Mouse (Mus musculus) kidney, adult 11 months (tissue): ENCODE measurements around the gene Hspa12b.
A peak's percentile ranks its signal among the peaks of the same experiment; 100 is the strongest.

ENCODE experiments used
- DNase-seq: peaks from one replicate; pipeline ENCODE4 v3.0.0; 2022

The Hspa12b gene

DNA sequence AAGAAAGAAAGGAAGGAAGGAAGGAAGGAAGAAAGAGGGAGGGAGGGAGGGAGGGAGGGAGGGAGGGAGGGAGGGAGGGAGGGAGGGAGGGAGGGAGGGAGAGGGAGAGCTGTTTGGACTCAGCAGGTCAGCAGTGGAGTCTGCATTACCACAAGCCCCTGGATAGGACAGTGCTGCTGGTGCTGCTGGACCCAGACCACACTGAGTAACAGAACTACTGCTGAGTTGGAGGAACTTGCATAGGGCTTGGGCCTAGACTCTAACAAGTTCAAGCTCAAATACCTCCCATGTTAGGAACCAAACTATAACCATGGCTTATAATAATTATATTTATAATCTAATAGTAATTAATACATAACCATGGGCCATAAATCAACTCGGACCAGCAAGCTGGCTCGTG lies 3.8 kb downstream of the Hspa12b start:
- DNase-seq = no peak

DNA sequence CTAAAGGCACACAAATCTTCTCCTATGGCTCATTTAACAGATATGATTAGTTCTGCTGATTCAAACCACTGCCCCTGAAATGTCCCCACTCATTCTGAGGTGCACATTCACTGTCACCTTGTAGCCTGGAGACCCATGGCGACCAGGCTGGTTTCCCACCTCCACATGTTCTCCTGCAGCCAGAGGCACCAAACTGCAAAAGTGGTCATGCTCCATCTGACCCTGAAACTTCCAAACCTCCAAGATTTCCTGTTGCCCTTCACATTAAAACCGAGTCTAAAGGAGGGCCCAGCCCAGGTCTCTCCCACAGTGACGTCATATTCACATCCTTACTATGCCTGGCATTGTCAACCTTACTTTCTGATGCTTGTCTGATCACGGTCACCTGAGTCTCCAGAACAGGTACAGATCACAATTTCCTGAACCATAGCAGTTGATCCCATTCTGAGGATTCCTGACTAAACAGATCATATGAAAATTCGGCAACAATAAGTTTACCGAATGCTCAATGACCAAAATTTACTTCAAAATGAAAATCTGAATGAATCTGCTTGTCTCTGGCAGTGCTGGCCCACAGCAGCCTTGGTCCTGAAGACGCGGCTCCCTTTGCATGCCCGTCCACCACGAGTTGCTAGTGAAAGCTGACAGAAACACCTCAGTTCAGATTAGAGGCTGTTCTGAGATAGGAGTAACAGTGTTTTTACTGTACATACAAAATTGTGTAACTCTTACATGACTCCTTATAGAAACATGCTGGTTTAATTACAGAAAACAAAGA lies 5.2 kb downstream of the Hspa12b start:
- DNase-seq = no peak

DNA sequence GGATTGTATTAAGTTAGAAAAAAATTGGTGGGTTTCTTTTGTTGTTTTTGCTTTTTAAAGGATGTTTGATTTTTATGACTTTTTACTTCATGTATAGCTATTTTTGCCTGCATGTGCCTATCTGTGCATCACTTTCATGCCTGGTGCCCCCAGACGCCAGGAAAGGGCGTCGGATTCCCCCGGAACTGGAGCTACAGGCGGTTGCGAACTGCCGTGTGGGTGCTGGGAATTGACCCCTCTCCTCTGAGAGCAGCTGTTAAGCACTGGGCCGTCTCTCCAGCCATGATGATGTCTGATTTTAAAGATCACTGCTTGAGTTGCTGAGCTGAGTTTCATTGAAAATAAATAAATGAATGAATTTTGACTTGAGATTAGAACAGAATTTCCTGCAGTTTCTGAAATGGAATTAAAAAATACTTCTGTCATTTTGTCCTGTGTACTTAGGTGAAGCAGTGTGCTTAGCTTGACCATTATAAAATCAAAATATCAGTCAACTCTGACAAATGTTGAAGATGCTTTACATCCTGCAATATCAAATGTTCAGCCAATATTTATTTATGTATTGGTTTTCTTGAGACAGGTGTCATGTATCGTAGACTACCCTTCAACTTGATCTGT lies 6.0 kb downstream of the Hspa12b start, which contains the start of gene Gm11037:
Gm11037 (plus strand) TSS at position 568 of the 618 bp plus-strand sequence.
- no peak for DNase-seq

DNA sequence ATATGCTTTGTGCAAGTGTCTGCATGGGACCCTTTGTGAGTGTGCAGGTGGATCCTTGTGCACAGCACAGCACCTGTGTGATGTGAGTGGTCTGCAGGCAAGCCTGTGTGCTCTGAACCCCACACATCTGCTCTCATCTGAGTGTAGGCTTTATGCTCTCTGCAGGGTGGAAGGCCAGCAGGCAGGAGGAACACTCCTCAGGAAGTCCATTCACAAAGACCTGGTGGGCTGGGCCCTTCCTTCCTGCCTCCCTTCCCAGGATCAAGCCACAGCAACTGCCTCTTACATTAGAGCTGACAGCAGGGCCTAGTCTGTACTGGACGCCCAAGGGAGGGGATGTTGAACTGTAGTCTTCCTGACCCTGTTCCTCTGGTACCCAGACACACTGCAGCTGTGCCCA lies 7.3 kb downstream of the Hspa12b start:
- peak; percentile 68 for DNase-seq

DNA sequence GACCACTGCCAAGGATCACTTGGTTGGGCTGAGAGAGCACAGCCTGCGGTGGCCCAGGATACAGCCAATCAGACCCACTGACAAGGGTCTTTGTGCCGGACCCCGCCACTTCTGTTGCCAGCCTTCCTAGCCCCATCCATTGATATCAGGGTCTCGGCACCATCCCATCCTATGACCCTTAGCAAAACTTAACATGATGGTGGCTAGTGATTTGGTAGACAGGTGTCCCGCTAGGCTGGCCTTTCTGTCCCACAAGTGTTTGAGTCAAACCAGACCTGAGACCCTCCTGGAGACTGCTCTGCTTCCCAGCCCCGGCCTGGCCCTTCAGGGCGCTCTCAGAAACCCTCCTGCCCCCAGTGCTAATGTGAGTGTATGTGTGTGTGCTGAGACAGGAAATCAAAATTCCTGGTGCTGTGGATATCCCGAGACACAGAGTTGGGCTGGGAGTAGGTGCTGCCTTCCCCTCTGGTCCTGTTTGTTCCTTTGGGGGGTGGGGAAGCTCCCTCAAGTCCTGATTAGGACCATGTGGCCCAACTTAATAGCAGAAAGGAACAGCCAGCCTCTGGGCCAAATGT lies 7.8 kb downstream of the Hspa12b start:
- DNase-seq = no peak

DNA sequence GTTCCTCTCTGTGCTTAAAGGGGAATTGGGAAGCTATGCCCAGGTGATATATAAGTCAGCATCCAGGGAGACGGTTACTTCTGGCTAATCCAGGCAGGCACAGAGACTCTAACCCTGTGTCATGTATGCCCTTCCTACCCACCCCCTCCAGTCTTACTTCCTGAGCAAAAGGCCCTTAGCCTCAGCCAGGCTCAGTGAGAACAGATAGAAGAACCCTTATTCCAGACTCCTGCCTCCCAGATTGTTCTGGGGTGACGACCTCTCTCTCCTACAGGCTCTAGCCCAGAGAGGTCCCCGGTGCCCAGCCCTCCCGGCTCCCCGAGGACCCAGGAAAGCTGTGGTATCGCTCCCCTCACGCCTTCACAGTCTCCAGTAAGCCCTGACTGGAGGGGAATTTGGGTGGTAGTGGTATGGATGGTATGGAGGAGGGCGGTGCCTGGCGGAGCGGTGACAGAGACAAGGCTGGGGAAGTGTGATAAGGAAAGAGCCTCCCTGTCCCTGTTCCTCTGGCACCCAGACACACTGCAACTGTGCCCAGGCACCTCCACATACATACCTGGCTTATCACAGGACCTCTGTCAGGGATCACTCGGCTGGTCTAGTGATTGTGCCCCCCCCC lies 8.6 kb downstream of the Hspa12b start:
- DNase-seq = peak; percentile 1

DNA sequence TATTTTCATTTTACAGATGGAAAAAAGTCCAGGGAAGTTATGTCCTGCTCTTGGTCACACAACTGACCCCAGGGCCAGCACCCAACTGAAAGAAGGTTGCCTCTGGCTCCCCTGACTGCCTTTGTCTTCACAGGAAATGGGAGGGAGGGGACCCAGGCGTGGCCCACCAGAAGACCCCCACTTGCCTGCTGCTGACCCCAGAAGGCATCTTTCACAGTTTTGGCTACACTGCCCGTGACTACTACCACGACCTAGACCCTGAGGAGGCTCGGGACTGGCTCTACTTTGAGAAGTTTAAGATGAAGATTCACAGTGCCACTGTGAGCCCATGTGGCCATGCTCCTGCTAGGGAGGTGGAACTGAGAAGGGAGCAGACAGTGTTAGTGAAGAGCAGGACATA lies 11.2 kb downstream of the Hspa12b start:
- peak; percentile 1 for DNase-seq

DNA sequence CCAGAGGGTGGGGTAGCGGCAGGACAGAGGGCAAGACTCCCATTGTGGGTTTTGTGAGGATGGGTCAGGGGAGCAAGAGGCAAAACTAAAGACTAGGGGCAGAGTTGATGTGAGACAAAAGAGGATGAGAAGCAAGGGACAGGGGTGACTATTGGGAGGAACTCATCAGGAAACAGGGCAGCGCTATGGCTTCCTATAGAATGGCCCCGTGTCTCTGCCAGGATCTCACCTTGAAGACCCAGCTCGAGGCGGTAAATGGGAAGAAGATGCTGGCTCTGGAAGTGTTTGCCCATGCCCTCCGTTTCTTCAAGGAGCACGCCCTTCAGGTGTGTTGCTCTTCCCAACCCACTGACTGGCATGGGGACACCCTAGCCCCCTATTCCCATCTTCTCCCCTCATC lies 11.7 kb downstream of the Hspa12b start:
- DNase-seq = no peak

DNA sequence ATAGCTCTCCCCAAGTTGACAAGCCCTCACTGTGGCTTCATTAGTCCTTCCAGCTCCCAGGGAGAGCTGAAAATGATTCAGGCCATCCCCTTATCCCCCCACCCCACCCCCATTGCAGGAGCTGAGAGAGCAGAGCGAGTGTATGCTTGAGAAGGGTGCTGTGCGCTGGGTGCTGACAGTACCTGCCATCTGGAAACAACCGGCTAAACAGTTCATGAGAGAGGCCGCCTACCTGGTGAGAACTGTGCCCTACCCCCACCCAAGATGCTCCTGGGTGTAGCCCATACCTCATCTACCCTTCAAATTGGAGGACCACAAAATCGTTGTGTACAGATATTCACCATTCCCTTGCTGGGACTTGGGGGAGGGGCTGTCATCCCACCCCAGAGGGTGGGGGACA lies 12.2 kb downstream of the Hspa12b start:
- no peak for DNase-seq

DNA sequence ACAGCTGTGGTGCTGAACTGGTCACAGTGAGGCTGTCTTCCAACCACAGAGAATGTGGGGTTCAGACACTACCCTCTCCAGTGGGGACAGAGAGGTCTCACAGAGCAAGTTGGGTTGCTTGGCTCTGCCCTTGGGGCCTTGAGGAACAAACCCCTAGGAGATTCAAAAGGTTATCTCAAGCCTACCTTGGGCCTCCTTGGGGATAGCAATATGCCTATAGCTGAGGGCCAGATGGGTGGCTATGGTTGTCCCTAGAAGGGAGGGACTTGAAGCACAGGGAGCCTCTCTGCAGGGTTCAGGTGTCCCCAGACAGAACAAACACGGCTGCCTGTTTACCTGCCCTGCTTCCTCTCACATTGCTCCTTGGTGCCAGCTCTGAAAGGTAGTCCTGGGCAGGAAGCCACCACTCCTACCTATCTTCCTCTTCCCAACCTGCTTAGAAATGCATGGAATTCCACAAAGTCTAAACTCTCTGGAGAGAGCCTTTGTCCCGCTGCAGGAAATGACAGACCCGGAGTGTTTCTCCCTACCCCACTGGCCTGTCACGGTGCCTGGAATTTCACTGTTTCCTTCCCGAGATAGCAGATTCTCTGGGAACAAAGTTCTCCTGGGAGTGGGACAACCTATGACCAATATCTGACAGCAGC lies 12.9 kb downstream of the Hspa12b start:
- peak; percentile 44 for DNase-seq

DNA sequence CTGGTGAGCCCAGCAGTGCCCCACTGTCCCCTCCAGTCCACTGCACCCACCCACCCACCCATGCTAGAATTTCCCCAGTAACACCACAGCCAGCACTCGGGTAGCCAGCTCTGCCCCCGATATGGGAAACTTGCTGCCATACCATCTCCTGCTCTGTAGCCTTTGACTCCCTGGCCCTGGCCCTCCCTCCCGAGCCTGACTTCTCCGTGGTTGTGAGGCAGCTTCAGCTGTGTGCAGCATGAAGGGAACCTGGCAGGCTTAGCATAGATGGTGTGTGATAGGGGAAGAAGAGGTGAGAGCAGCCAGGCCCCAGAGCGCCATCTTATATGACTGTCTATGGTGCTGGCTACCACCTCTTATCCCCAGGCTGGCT lies 13.4 kb downstream of the Hspa12b start:
- DNase-seq = no peak

DNA sequence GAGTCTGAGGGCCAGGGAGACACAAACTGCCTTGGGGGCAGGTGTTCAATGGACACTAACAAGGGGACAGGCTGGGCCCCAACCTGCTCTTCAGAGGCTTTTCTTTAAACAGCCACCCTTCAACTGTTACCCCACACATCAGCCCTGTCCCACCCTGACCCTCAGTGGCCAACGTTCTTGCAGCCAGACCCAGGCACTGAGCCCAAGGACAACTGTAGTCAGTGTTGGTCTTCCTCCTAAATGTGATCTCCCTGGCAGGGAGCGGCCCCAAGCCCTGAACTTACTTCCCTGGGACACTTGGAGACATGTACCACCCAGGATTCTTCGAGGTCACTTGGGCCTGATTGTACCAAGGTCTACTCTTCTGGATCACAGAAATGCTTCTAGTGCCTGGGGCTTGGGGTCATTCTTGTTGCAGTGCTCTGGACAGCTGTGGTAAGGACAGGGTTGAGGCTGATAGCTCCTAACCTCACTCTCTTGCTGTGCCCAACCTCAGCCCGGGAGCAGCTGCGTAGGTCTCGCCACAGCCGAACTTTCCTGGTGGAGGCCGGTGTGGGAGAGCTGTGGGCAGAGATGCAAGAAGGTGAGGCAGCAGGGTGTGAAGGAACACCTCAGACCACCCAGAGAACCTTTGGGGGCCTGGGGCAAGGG lies 14.4 kb downstream of the Hspa12b start:
- DNase-seq = no peak

DNA sequence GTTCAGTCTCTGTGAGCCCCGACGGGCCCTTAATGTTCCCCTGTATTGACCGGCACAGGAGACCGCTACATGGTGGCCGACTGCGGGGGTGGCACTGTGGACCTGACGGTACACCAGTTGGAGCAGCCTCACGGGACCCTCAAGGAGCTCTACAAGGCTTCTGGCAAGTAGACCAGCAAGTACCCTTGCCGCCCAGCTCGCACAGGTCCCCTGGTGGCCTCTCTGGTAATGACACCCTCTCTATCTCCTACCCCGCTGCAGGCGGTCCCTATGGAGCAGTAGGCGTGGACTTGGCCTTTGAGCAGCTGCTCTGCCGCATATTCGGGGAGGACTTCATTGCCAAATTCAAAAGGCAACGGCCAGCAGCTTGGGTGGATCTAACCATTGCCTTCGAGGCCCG lies 15.5 kb downstream of the Hspa12b start:
- DNase-seq = peak; percentile 55

DNA sequence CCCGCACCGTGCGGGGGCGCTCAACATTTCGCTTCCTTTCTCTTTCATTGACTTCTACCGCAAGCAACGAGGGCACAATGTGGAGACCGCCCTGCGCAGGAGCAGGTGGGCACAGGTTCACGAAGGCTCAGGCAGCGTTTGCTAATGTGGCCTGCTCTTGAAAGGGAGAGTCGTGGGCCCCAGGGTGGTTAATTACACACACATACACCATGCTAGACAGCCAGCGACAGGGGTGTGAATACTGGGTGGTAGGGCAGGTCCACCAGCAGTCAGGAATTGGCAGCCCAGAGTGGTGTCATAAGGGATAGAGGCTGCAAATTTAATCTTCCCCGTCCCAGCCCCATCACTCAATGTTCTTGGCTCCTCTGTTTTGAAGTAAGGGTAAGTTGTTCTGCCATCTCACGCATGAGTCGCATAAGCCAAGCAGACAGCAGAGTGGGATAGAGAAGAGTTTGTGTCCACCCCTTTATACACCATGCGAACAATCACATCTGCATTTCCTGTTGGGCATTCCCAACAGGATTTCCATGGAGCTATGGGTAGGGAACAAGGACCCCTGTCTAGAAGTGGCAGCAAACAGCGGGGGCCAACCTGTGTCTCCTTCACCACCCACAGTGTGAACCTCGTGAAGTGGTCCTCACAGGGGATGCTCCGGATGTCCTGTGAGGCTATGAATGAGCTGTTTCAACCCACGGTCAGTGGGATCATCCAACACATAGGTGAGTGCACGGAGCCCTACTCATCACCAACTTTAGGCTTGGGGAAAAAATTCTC lies 16.1 kb downstream of the Hspa12b start:
- DNase-seq = no peak

DNA sequence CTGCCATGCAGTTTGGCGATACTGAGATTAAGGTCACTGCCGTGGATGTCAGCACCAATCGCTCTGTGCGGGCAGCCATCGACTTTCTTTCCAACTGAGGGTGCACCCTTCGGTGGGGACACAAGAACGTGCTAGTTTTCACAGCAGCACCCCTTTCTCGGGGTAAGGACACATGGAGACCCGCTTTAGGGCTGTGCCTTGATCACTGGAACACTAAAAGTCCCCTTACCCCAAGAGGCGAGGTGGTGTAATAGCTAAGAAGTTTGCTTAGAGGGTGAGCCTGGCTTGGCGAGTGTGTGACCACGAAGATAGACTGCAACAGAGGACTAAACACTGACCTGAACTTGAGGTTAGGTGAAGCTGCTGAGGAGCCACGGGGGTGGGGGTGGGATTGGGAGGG lies 18.0 kb downstream of the Hspa12b start:
- no peak for DNase-seq

DNA sequence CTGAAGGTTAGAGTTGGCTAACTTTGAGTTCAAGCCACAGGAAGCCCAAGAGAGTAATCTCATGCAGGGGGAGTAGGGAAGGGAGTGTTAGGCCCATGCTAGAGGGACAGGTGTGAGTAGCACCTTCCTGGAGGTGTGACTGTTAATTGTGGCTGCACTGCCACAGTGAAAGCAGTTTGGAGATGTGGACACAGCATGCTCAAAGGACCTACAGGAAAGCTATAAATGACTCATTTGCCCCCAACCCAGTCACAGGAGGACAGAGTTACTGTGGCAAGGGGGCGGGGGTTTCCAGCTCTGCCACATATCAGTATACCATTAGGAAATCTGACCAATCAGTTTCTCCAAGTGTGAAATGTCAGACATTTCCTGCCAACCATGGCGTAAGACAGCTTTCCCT lies 18.5 kb downstream of the Hspa12b start:
- no peak for DNase-seq

DNA sequence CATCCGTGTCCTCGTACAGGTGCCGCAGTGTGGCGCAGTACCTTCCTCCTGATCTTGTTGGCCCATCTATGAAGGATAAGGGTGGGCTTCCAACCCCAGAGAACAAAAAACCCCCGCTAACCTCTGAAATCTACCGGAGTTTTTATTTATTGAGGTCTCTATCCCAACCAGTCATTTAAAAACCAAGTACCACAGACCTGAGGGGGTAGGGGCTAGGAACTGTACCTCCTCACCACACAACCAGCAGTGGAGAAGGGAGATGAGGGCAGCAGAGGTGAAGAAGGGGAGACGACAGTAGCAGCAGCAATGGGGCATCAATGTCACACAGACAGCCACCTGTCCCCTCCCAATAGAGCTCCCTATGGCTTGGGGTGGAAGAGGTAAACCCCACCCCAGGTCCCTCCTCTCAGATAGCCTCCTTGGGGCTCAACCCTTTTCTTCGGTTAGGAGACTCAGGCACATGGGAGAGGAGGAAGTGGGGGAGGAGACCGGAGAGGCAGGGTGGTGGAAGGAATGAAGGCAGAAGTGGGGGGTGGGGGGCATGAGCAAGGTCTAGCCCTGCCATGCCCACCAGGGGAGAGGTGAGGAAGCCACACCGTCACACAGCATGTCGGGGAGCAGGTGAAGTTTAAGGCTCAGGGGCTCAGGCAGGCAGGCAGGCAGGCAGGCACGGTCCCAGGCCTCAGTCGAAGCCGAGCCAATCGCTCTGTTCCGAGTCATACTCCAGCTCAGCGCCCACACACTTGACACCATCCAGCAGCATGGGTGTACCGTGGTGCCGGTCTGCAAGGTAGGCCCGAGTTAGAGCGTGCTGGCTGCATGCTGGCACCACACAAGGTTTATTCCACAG lies 19.3 kb downstream of the Hspa12b start:
- DNase-seq = no peak

DNA sequence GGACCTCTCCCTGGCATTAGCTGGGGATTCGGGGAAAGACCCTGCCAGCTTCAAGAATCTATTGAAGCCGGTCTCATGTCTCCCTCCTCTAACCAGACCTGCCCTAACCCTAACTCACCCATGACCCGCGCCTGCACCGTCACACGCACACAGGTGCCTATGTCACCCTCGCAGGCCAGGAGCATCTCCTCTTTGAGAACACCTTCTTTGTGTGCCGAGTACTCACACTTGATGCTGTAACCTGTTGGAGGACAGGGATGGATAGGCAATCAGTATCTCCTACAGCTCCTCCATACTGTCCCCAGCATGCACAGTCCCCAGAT lies 19.9 kb downstream of the Hspa12b start:
- DNase-seq = no peak

DNA sequence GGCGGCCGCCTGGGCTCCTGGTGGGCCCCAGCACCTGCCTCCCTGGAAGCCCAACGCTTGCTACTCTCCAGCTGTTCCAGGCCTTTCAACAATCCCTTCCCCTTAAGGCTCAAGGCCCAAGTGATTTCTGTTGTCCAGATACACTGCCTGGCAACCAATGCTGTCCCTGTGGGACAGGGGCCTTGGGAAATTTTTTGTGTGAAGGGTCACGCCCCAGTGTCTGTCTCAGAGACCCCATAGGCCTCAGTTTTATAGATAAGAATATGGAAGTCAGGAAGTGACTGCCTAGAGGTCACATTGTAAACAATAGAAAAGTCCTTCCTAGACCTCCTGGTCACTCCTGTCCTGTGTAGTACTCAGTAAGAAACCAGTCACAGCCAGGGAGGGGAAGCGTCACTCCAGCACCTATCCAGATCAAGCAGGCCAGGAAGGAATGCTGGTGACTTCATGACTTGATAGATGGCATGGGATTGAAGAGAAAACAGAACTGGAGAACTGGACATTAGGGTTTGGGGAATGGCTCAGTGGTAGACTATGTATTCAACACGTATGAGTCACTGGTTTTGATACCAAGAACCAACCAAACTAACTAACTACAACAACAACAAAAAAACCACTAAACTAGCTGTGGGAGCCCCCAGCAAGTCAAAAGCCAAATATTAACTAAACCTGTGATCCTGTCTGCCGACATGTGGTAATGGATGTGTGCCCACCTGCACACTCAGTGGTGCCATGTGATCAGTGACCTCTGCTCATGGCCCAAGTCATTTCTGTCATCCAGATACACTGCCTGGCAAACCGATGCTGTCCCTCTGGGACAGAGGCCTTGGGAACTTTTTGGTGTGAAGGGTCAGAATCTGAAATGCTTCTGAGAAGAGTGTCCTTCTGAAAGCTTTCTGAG lies 21.5 kb downstream of the Hspa12b start:
- DNase-seq = no peak

DNA sequence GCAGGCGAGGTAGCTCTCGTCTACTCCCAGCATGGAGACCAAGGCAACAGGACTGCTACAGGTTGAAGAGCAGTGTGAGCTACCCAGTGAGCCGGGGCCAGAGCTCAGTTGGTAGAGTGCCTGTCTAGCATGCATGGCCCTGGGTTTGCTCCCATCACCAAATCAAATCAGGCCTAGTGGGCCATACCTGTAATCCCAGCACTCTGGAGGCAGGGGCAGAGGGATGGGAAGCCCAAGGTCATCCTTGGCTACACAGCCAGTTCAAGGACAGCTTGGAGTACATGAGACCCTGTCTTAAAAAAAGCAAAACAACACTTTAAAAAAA lies 22.1 kb downstream of the Hspa12b start:
- no peak for DNase-seq
